Mouse (Mus musculus) c-Kit-positive CD71-positive TER-119-positive erythroid progenitor cells, embryonic 14.5 days (primary cell): ENCODE measurements around the gene B4galnt4.
"Not testable (repeated sequence)": the region's sequence is repeated elsewhere in the genome, so short reads cannot be mapped to it uniquely, and the experiment has no call there.

Source experiments
- DNase-seq: peaks from one replicate; pipeline ENCODE4 v3.0.0-alpha.2; 2013; ENCODE audit warnings: low spot score

Gene B4galnt4

GRCm38 (mm10) chr7:141060426-141061242 is at the start of gene B4galnt4:
TSS of gene B4galnt4 (plus strand) at chr7:141061104.
- no peak for DNase-seq

GRCm38 (mm10) chr7:141011238-141011770 is 49.6 kb upstream of the B4galnt4 start:
- no peak for DNase-seq

GRCm38 (mm10) chr7:141016707-141017697 is 43.9 kb upstream of the B4galnt4 start:
- DNase-seq, result no peak

GRCm38 (mm10) chr7:141017824-141018223 is 43.1 kb upstream of the B4galnt4 start, which contains the start of gene Ifitm6:
TSS of gene Ifitm6 (minus strand) at chr7:141017924.
- DNase-seq, result not testable (repeated sequence)

- no peak for DNase-seq
Observed at GRCm38 (mm10) chr7:141019028-141019427, 41.9 kb upstream of the B4galnt4 start.

GRCm38 (mm10) chr7:141021489-141022449 is 39.1 kb upstream of the B4galnt4 start:
- DNase-seq, result no peak

GRCm38 (mm10) chr7:141024865-141025838 is 35.8 kb upstream of the B4galnt4 start:
- DNase-seq, result no peak

- DNase-seq, result no peak
Observed at GRCm38 (mm10) chr7:141026097-141026739, 34.7 kb upstream of the B4galnt4 start.

GRCm38 (mm10) chr7:141026740-141027098 is 34.2 kb upstream of the B4galnt4 start:
- no peak for DNase-seq

- no peak for DNase-seq
Observed at GRCm38 (mm10) chr7:141028831-141029230, 32.1 kb upstream of the B4galnt4 start, which contains the start of gene Gm17387. TSS of gene Gm17387 (plus strand) at chr7:141029131.

- no peak for DNase-seq
Observed at GRCm38 (mm10) chr7:141030390-141030789, 30.5 kb upstream of the B4galnt4 start.

- DNase-seq, result no peak
Observed at GRCm38 (mm10) chr7:141032458-141033167, 28.3 kb upstream of the B4galnt4 start.

GRCm38 (mm10) chr7:141036624-141037023 is 24.3 kb upstream of the B4galnt4 start:
- not testable (repeated sequence) for DNase-seq

GRCm38 (mm10) chr7:141038090-141039032 is 22.5 kb upstream of the B4galnt4 start:
- DNase-seq, result no peak

- no peak for DNase-seq
Observed at GRCm38 (mm10) chr7:141039386-141040107, 21.4 kb upstream of the B4galnt4 start.

- DNase-seq, result no peak
Observed at GRCm38 (mm10) chr7:141040867-141041606, 19.9 kb upstream of the B4galnt4 start.
